Comparison of ENCODE assay signal across 21 mouse cellular contexts in the genomic region with DNA sequence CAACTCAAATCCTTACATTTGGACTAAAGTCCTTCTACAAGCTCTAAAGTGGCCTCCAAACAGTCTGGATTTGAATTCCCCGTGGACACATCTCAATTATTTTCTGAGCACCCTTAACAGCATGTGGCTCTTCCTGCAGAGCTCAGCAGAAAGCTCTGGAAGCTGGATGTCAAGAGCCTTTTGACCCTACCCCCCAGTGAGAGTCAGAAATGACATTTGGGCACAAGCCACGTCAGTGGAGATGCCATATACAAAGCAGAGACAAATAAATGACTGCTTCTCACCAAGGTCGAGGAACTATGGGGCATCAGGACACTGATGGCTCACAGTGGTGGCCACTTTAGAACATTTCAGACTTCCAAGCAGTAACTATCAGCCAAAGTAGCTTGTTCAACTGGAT.
"Had no signal": no experiment of that assay in that cellular context is flagged by ENCODE, and none has a peak within 500 bp of the region (broad histone marks: within the 10 kb centered on the region; RNA-seq: fewer than 3 reads in every experiment).

No protein-coding gene starts in this region.

- H3K36me3 ChIP-seq: heart, embryonic 13.5 days; heart, embryonic 15.5 days; hindbrain, embryonic 13.5 days; hindbrain, embryonic 15.5 days; intestine, embryonic 15.5 days; kidney, embryonic 15.5 days; limb, embryonic 13.5 days; limb, embryonic 15.5 days; liver, embryonic 12.5 days had no signal

- H3K4me1 ChIP-seq: heart, embryonic 13.5 days; heart, embryonic 15.5 days; hindbrain, embryonic 15.5 days; intestine, embryonic 15.5 days; limb, embryonic 15.5 days; liver, embryonic 12.5 days had no signal

- H3K27ac ChIP-seq: heart, embryonic 13.5 days; heart, embryonic 15.5 days; hindbrain, embryonic 13.5 days; hindbrain, embryonic 15.5 days; hindbrain, postnatal 0 days; intestine, embryonic 15.5 days; kidney, embryonic 15.5 days; kidney, postnatal 0 days; limb, embryonic 13.5 days; limb, embryonic 15.5 days; liver, embryonic 12.5 days; liver, embryonic 14.5 days had no signal

- H3K27me3 ChIP-seq: heart, embryonic 13.5 days; heart, embryonic 15.5 days; hindbrain, embryonic 13.5 days; hindbrain, embryonic 15.5 days; intestine, embryonic 15.5 days; kidney, embryonic 15.5 days; limb, embryonic 13.5 days; limb, embryonic 15.5 days; liver, embryonic 12.5 days had no signal

- DNase-seq: forebrain, postnatal 0 days; gastrocnemius, postnatal 14 days; gastrocnemius, postnatal 36 days; heart, adult 18-20 months; heart, postnatal 14 days; heart, postnatal 36 days; layer of hippocampus, postnatal 36 days; left cerebral cortex, postnatal 4 days; lung, adult 18-20 months had no signal

- H3K9me3 ChIP-seq: heart, embryonic 13.5 days; heart, embryonic 15.5 days; hindbrain, embryonic 13.5 days; hindbrain, embryonic 15.5 days; intestine, embryonic 15.5 days; kidney, embryonic 15.5 days; limb, embryonic 13.5 days; limb, embryonic 15.5 days; liver, embryonic 12.5 days had no signal

- H3K4me3 ChIP-seq: heart, embryonic 13.5 days; heart, embryonic 15.5 days; hindbrain, embryonic 13.5 days; hindbrain, embryonic 15.5 days; intestine, embryonic 15.5 days; kidney, embryonic 15.5 days; limb, embryonic 13.5 days; limb, embryonic 15.5 days; liver, embryonic 12.5 days had no signal
